Mouse (Mus musculus) hindbrain, embryonic 15.5 days (tissue): ENCODE measurements around the gene Ltc4s. TPM values are rescaled to one million over a fixed set of nuclear protein-coding genes. Genes with fewer than 3 reads are reported as not detected.

Experiments
- microRNA-seq: library from miRNA; unstranded; fragments of <30 nt; microRNA quantifications from one replicate; pipeline ENCODE4, GENCODE M21; 2016
- polyA plus RNA-seq: library from polyadenylated mRNA; unstranded; fragments of >200 nt; fragmentation: Nextera tagmentation; extraction: Ambion mirVana; gene quantifications from 2 replicates; pipeline ENCODE4 v1.2.1, GENCODE M21; 2015

Gene Ltc4s
- polyA plus RNA-seq, 1 experiment from 2014 or later = 2.9 TPM

Small RNA genes lying within 50 kb of the gene (microRNA-seq; reads per million reads assigned to microRNA genes)
- 1.5 reads per million for gene Mir6919

Other genes with a start within 250 kb of the Ltc4s start
- 64.6 and 71.0 TPM in 2 replicates for gene Rnf130, start 213.3 kb downstream of the Ltc4s start, polyA plus RNA-seq
- gene Tbc1d9b, start 107.2 kb downstream of the Ltc4s start, polyA plus RNA-seq = 42.5 and 42.6 TPM in 2 replicates
- 32.8 and 34.6 TPM in 2 replicates for gene Mrnip, start 64.2 kb downstream of the Ltc4s start, polyA plus RNA-seq
- 422 TPM in 2 replicates for gene Sqstm1, start 27.8 kb downstream of the Ltc4s start, polyA plus RNA-seq
- gene Mgat4b, start 27.7 kb downstream of the Ltc4s start, polyA plus RNA-seq = 58.1 and 69.2 TPM in 2 replicates
- gene Maml1, start 53.7 kb upstream of the Ltc4s start, polyA plus RNA-seq = 3.2 and 3.6 TPM in 2 replicates
- 281 and 284 TPM in 2 replicates for gene Canx, start 87.1 kb upstream of the Ltc4s start, polyA plus RNA-seq
- gene Cby3, start 115.8 kb upstream of the Ltc4s start, polyA plus RNA-seq = 1.1 and 1.8 TPM in 2 replicates
- 418 and 450 TPM in 2 replicates for gene Hnrnph1, start 138.4 kb upstream of the Ltc4s start, polyA plus RNA-seq
- 23.2 and 29.3 TPM in 2 replicates for gene Rufy1, start 192.5 kb upstream of the Ltc4s start, polyA plus RNA-seq